Mouse (Mus musculus) cerebellum, postnatal 4 days (tissue): ENCODE results near the gene Filip1.

Experiments
- DNase-seq, 2 experiments: peaks; one replicate each; pipeline ENCODE4 v3.0.0; 2022; ENCODE audit warnings: low spot score in 2 of 2, mixed read lengths in 1 of 2

Filip1 gene

GRCm38 (mm10) chr9:79766991-79767545, 245.6 kb downstream of the Filip1 start:
- DNase-seq: no peak

- no peak for DNase-seq
These were observed 247.3 kb downstream of the Filip1 start for GRCm38 (mm10) chr9:79765329-79765728.
